ENCODE assay signal across 10 mouse cellular contexts in genomic region chr7:19341250-19341649, GRCm38 (mm10). TPM values are rescaled to one million over a fixed set of nuclear protein-coding genes. Genes with fewer than 3 reads are reported as not detected.
DNase-seq lines count a peak whose midpoint lies in the region; ATAC-seq and TF ChIP-seq lines count a peak whose summit lies in the region.
"Had no signal": no experiment of that assay in that cellular context is flagged by ENCODE, and none has a peak within 500 bp of the region (broad histone marks: within the 10 kb centered on the region; RNA-seq: fewer than 3 reads in every experiment).

No protein-coding gene starts in this region.

- 28% methylated on average over 10 of the region's 10 CpGs for WGBS in midbrain, embryonic 10.5 days
- 25% methylated on average over 10 of the region's 10 CpGs for WGBS in midbrain, embryonic 11.5 days
- 22% methylated on average over 10 of the region's 10 CpGs for WGBS in forebrain, embryonic 15.5 days
- WGBS in intestine, postnatal 0 days: 20% methylated on average over 10 of the region's 10 CpGs
- 17% methylated on average over 10 of the region's 10 CpGs for WGBS in stomach, embryonic 16.5 days

- no peak for TF ChIP-seq CTCF in intestine, postnatal 0 days (IDR thresholded peaks at IDR 0.05; ENCODE audit: low read depth)

- H3K9me3 ChIP-seq in midbrain, embryonic 10.5 days (replicated peaks): no peaks in the 10 kb centered on the region
- no peaks in the 10 kb centered on the region for H3K9me3 ChIP-seq in midbrain, embryonic 11.5 days (ENCODE audit: control insufficient read depth, low read length)
- no peaks in the 10 kb centered on the region for H3K9me3 ChIP-seq in forebrain, embryonic 15.5 days
- no peaks in the 10 kb centered on the region for H3K9me3 ChIP-seq in intestine, postnatal 0 days (ENCODE audit: control insufficient read depth)
- no peaks in the 10 kb centered on the region for H3K9me3 ChIP-seq in stomach, embryonic 16.5 days (replicated peaks; ENCODE audit: control insufficient read depth, low read length)

- H3K27me3 ChIP-seq in midbrain, embryonic 10.5 days (ENCODE audit: low read depth, poor library complexity, severe bottlenecking): peaks cover 39% of the 10 kb centered on the region
- H3K27me3 ChIP-seq in midbrain, embryonic 11.5 days (ENCODE audit: control insufficient read depth, insufficient read depth, low read length): peaks cover 4% of the 10 kb centered on the region; the same call in 1 of the 2 replicates
- 0 out of 2 replicates have a peak, but pooled peaks cover 8% of the 10 kb centered on the region for H3K27me3 ChIP-seq in forebrain, embryonic 15.5 days
- H3K27me3 ChIP-seq in intestine, postnatal 0 days (replicated peaks; ENCODE audit: control insufficient read depth, insufficient read depth, low read length): peaks cover 5% of the 10 kb centered on the region; the same call in 1 of the 2 replicates
- 0 out of 2 replicates have a peak, but pooled peaks cover 5% of the 10 kb centered on the region for H3K27me3 ChIP-seq in stomach, embryonic 16.5 days (ENCODE audit: control insufficient read depth, insufficient read depth, low read length)
- H3K27me3 ChIP-seq: Patski had no signal

- H3K4me2 ChIP-seq in midbrain, embryonic 11.5 days: no peak overlapping the region; the same call in 1 of the 2 replicates
- H3K4me2 ChIP-seq in forebrain, embryonic 15.5 days (replicated peaks): peak overlapping the region; percentile 99
- H3K4me2 ChIP-seq in intestine, postnatal 0 days (replicated peaks; ENCODE audit: low read depth): peak overlapping the region; percentile 68
- H3K4me2 ChIP-seq in stomach, embryonic 16.5 days (ENCODE audit: low read depth, low read length): peak overlapping the region; percentile 94

- ATAC-seq in midbrain, embryonic 11.5 days (ENCODE audit: low FRiP score): no peak
- no peak for ATAC-seq in forebrain, embryonic 15.5 days (replicated peaks)
- no peak for ATAC-seq in intestine, postnatal 0 days
- ATAC-seq in stomach, embryonic 16.5 days (ENCODE audit: insufficient read depth, low FRiP score): no peak
- ATAC-seq: liver, postnatal 0 days; Patski had no signal

- H3K4me1 ChIP-seq in midbrain, embryonic 10.5 days: peaks cover 42% of the 10 kb centered on the region
- peaks cover 17% of the 10 kb centered on the region for H3K4me1 ChIP-seq in midbrain, embryonic 11.5 days (ENCODE audit: control insufficient read depth, insufficient read depth, low read length)
- H3K4me1 ChIP-seq in forebrain, embryonic 15.5 days: peaks cover 36% of the 10 kb centered on the region
- H3K4me1 ChIP-seq in intestine, postnatal 0 days (replicated peaks; ENCODE audit: control insufficient read depth, insufficient read depth, low read length): 0 out of 2 replicates have a peak, but pooled peaks cover 5% of the 10 kb centered on the region
- peaks cover 21% of the 10 kb centered on the region for H3K4me1 ChIP-seq in stomach, embryonic 16.5 days (ENCODE audit: control insufficient read depth, insufficient read depth, low read length)

- no peak overlapping the region for H3K27ac ChIP-seq in midbrain, embryonic 10.5 days (replicated peaks)
- H3K27ac ChIP-seq in midbrain, embryonic 11.5 days (ENCODE audit: low read depth, low read length): no peak overlapping the region
- no peak overlapping the region for H3K27ac ChIP-seq in forebrain, embryonic 15.5 days (replicated peaks)
- no peak overlapping the region; the same call in 1 of the 2 replicates for H3K27ac ChIP-seq in intestine, postnatal 0 days (ENCODE audit: low read depth, low read length)
- H3K27ac ChIP-seq in stomach, embryonic 16.5 days (ENCODE audit: low read length): no peak overlapping the region

- H3K4me3 ChIP-seq in midbrain, embryonic 10.5 days: peak overlapping the region; percentile 62
- no peak overlapping the region for H3K4me3 ChIP-seq in midbrain, embryonic 11.5 days (ENCODE audit: low read depth, low read length)
- peak overlapping the region; percentile 53; the same call in 1 of the 2 replicates for H3K4me3 ChIP-seq in forebrain, embryonic 15.5 days
- H3K4me3 ChIP-seq in intestine, postnatal 0 days (ENCODE audit: low read depth, low read length): peak overlapping the region; percentile 33
- peak overlapping the region; percentile 55; the same call in 1 of the 2 replicates for H3K4me3 ChIP-seq in stomach, embryonic 16.5 days (replicated peaks; ENCODE audit: low read length)

- H3K9ac ChIP-seq in midbrain, embryonic 11.5 days (ENCODE audit: low read length): no peak overlapping the region
- 0 out of 2 replicates have a peak overlapping the region, but pooled peaks have one; percentile 58 for H3K9ac ChIP-seq in forebrain, embryonic 15.5 days (replicated peaks)
- H3K9ac ChIP-seq in intestine, postnatal 0 days (ENCODE audit: low read depth, low read length): no peak overlapping the region
- H3K9ac ChIP-seq in stomach, embryonic 16.5 days (ENCODE audit: low read length): no peak overlapping the region

- DNase-seq in midbrain, embryonic 10.5 days (ENCODE audit: low spot score): no peak
- no peak for DNase-seq in midbrain, embryonic 11.5 days (ENCODE audit: low spot score, missing footprints)
- no peak for DNase-seq in gastrocnemius, postnatal 25 days
- no peak for DNase-seq in natural killer cell, adult 2 months (ENCODE audit: low spot score in 2 of 2)
- DNase-seq: kidney, adult 9 months; liver, postnatal 0 days had no signal

- no peaks in the 10 kb centered on the region for H3K36me3 ChIP-seq in midbrain, embryonic 10.5 days
- no peaks in the 10 kb centered on the region for H3K36me3 ChIP-seq in midbrain, embryonic 11.5 days (ENCODE audit: control insufficient read depth, insufficient read depth, low read length)
- no peaks in the 10 kb centered on the region for H3K36me3 ChIP-seq in forebrain, embryonic 15.5 days
- no peaks in the 10 kb centered on the region for H3K36me3 ChIP-seq in intestine, postnatal 0 days (ENCODE audit: control insufficient read depth, insufficient read depth)
- H3K36me3 ChIP-seq in stomach, embryonic 16.5 days (ENCODE audit: control insufficient read depth, insufficient read depth, low read length): no peaks in the 10 kb centered on the region

RNA-seq across cellular contexts. Expression of gene Ercc1, which starts 3.3 kb away (rescaled TPM):
- 117 and 118 TPM in 2 replicates for polyA plus RNA-seq in midbrain, embryonic 10.5 days (2016; fragmentation: Nextera tagmentation; extraction: Ambion mirVana)
- 111 and 118 TPM in 2 replicates for polyA plus RNA-seq in midbrain, embryonic 11.5 days (2014; fragmentation: Nextera tagmentation; extraction: Ambion mirVana)
- 94.6 and 95.4 TPM in 2 replicates for polyA plus RNA-seq in forebrain, embryonic 15.5 days (2015; fragmentation: Nextera tagmentation; extraction: Ambion mirVana)
- polyA plus RNA-seq in intestine, postnatal 0 days (2015; fragmentation: Nextera tagmentation; extraction: Ambion mirVana): 22.1 and 27.1 TPM in 2 replicates
- 61.4 and 66.5 TPM in 2 replicates for polyA plus RNA-seq in stomach, embryonic 16.5 days (2015; fragmentation: Nextera tagmentation; extraction: Ambion mirVana)
- 10 to 100 TPM; 21.5 to 25.4 TPM for total RNA-seq in gastrocnemius, postnatal 25 days (2021)

RNA-seq across cellular contexts. Expression of gene Cd3eap, which starts 18.0 kb away (rescaled TPM):
- polyA plus RNA-seq in midbrain, embryonic 10.5 days (2016; fragmentation: Nextera tagmentation; extraction: Ambion mirVana): 23.2 and 24.7 TPM in 2 replicates
- polyA plus RNA-seq in midbrain, embryonic 11.5 days (2014; fragmentation: Nextera tagmentation; extraction: Ambion mirVana): 15.1 and 15.4 TPM in 2 replicates
- polyA plus RNA-seq in forebrain, embryonic 15.5 days (2015; fragmentation: Nextera tagmentation; extraction: Ambion mirVana): 23.9 and 24.0 TPM in 2 replicates
- polyA plus RNA-seq in intestine, postnatal 0 days (2015; fragmentation: Nextera tagmentation; extraction: Ambion mirVana): 8.3 and 9.7 TPM in 2 replicates
- polyA plus RNA-seq in stomach, embryonic 16.5 days (2015; fragmentation: Nextera tagmentation; extraction: Ambion mirVana): 22.9 and 23.0 TPM in 2 replicates
- total RNA-seq in gastrocnemius, postnatal 25 days (2021): 10 to 100 TPM in 1 of 2 experiments, 1 to 10 TPM in 1; 8.5 to 10.1 TPM

RNA-seq across cellular contexts. Expression of gene Ppp1r13l, which starts 18.3 kb away (rescaled TPM):
- 4.9 and 6.0 TPM in 2 replicates for polyA plus RNA-seq in midbrain, embryonic 10.5 days (2016; fragmentation: Nextera tagmentation; extraction: Ambion mirVana)
- 3.0 and 3.2 TPM in 2 replicates for polyA plus RNA-seq in midbrain, embryonic 11.5 days (2014; fragmentation: Nextera tagmentation; extraction: Ambion mirVana)
- 2.6 and 2.7 TPM in 2 replicates for polyA plus RNA-seq in forebrain, embryonic 15.5 days (2015; fragmentation: Nextera tagmentation; extraction: Ambion mirVana)
- 1.4 TPM in 2 replicates for polyA plus RNA-seq in intestine, postnatal 0 days (2015; fragmentation: Nextera tagmentation; extraction: Ambion mirVana)
- polyA plus RNA-seq in stomach, embryonic 16.5 days (2015; fragmentation: Nextera tagmentation; extraction: Ambion mirVana): 7.8 and 9.6 TPM in 2 replicates
- 1 to 10 TPM; 2.6 TPM for total RNA-seq in gastrocnemius, postnatal 25 days (2021)

RNA-seq across cellular contexts. Expression of gene Fosb, which starts 31.4 kb away (rescaled TPM):
- polyA plus RNA-seq in midbrain, embryonic 10.5 days (2016; fragmentation: Nextera tagmentation; extraction: Ambion mirVana): 0.02 TPM in 1 of 2 replicates, not detected in the other
- 0.04 TPM in 1 of 2 replicates, not detected in the other for polyA plus RNA-seq in midbrain, embryonic 11.5 days (2014; fragmentation: Nextera tagmentation; extraction: Ambion mirVana)
- 0.11 TPM in 2 replicates for polyA plus RNA-seq in forebrain, embryonic 15.5 days (2015; fragmentation: Nextera tagmentation; extraction: Ambion mirVana)
- polyA plus RNA-seq in intestine, postnatal 0 days (2015; fragmentation: Nextera tagmentation; extraction: Ambion mirVana): 0.12 and 0.54 TPM in 2 replicates
- polyA plus RNA-seq in stomach, embryonic 16.5 days (2015; fragmentation: Nextera tagmentation; extraction: Ambion mirVana): 0.25 and 0.27 TPM in 2 replicates
- total RNA-seq in gastrocnemius, postnatal 25 days (2021): under 1 TPM; 0.43 to 0.64 TPM

RNA-seq across cellular contexts. Expression of gene Ercc2, which starts 40.6 kb away (rescaled TPM):
- polyA plus RNA-seq in midbrain, embryonic 10.5 days (2016; fragmentation: Nextera tagmentation; extraction: Ambion mirVana): 27.7 and 31.8 TPM in 2 replicates
- 10.3 and 10.9 TPM in 2 replicates for polyA plus RNA-seq in midbrain, embryonic 11.5 days (2014; fragmentation: Nextera tagmentation; extraction: Ambion mirVana)
- polyA plus RNA-seq in forebrain, embryonic 15.5 days (2015; fragmentation: Nextera tagmentation; extraction: Ambion mirVana): 22.8 and 24.2 TPM in 2 replicates
- 6.2 and 8.7 TPM in 2 replicates for polyA plus RNA-seq in intestine, postnatal 0 days (2015; fragmentation: Nextera tagmentation; extraction: Ambion mirVana)
- 11.7 and 11.8 TPM in 2 replicates for polyA plus RNA-seq in stomach, embryonic 16.5 days (2015; fragmentation: Nextera tagmentation; extraction: Ambion mirVana)
- total RNA-seq in gastrocnemius, postnatal 25 days (2021): 1 to 10 TPM; 7.8 to 8.8 TPM
